Mouse (Mus musculus) hindbrain, embryonic 16.5 days (tissue): ENCODE data around the gene Vdac1. TPM values are rescaled to one million over a fixed set of nuclear protein-coding genes. Genes with fewer than 3 reads are reported as not detected.

Experiments
- ATAC-seq: fragments of 200-750 bp; cut with Nextera tagmentation; 2 replicates; pipeline ENCODE4 v1.8.0; 2017; ENCODE audit warnings: moderate TSS enrichment, moderate library complexity
- H3K27ac ChIP-seq: fragments of 300-500 bp; sonication (generic); 2 replicates; pipeline ENCODE4 v1.5.1; 2014; ENCODE audit warnings: low read depth, mild to moderate bottlenecking, control low read depth, low read length, moderate library complexity
- H3K27me3 ChIP-seq: fragments of 300-500 bp; sonication (generic); replicated peaks from 2 replicates; pipeline ENCODE4 v1.6.1; 2014; ENCODE audit warnings: low read length; ENCODE audit not compliant: control insufficient read depth, insufficient read depth
- H3K36me3 ChIP-seq: fragments of 300-500 bp; sonication (generic); 2 replicates; pipeline ENCODE4 v1.6.1; 2014; ENCODE audit warnings: mild to moderate bottlenecking, low read length, moderate library complexity, mixed read lengths; ENCODE audit not compliant: control insufficient read depth, insufficient read depth
- H3K4me1 ChIP-seq: fragments of 300-500 bp; sonication (generic); 2 replicates; pipeline ENCODE4 v1.6.1; 2014; ENCODE audit warnings: low read depth, low read length; ENCODE audit not compliant: control insufficient read depth, insufficient read depth
- H3K4me2 ChIP-seq: fragments of 300-500 bp; sonication (generic); 2 replicates; pipeline ENCODE4 v1.6.1; 2014; ENCODE audit warnings: mild to moderate bottlenecking, low read length, control low read depth, moderate library complexity
- H3K4me3 ChIP-seq: fragments of 300-500 bp; sonication (generic); 2 replicates; pipeline ENCODE4 v1.5.1; 2014; ENCODE audit warnings: mild to moderate bottlenecking, low read length, control low read depth, moderate library complexity
- H3K9ac ChIP-seq: fragments of 300-500 bp; sonication (generic); 2 replicates; pipeline ENCODE4 v1.6.1; 2014; ENCODE audit warnings: low read depth, mild to moderate bottlenecking, control low read depth, low read length, moderate library complexity
- H3K9me3 ChIP-seq: fragments of 300-500 bp; sonication (generic); 2 replicates; pipeline ENCODE4 v1.6.1; 2014; ENCODE audit warnings: mild to moderate bottlenecking, low read length, moderate library complexity; ENCODE audit not compliant: control insufficient read depth
- WGBS: fragments of 180-500 bp; shearing (Covaris S2); extraction: QIAGEN DNeasy Blood & Tissue Kit; methylation state at CpG from one replicate; pipeline ENCODE4 v1.1.7; 2014; 5-methylcytosine and 5-hydroxymethylcytosine counted together
- polyA plus RNA-seq: library from polyadenylated mRNA; unstranded; fragments of >200 nt; fragmentation: Nextera tagmentation; extraction: Ambion mirVana; gene quantifications from 2 replicates; pipeline ENCODE4 v1.2.1, GENCODE M21; 2015

Vdac1 gene
- polyA plus RNA-seq, 1 experiment from 2014 or later: 440 TPM

DNA sequence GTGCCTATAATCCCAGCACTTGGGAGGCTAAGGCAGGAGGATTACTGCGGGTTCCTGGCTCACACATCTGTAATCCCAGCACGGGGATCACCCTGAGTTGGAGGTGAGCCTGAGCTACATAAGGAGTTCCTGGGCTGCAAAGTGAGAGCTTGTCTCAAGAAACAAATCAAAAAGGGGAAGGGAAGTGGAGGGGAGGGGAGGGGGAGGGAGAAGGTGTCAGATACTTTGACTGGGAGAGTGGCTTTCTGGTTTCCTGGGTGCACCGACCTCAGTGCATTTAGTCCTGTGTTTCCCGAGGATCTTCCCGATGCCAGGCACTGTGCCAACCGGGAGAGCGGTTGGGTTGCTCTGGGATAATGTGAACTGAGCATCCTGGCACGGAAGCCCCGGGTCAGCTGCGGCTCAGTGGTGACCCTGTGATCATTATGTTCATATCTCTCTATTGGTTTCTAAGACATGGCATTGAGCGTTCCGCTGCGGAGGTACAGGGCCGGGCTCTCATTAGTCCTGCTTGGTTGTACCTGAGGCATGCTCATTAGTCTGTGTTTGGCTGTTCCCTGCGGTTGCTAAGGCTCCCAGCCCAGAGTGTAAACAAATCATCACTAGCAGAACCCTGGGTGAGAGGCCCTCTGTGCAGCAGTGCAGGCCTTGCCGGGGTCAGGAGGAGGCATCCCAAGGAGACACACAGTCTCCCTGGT lies 28.1 kb upstream of the Vdac1 start:
- WGBS: 29% methylated on average over 16 of the region's 16 CpGs
- no peak overlapping the region for H3K9ac ChIP-seq

DNA sequence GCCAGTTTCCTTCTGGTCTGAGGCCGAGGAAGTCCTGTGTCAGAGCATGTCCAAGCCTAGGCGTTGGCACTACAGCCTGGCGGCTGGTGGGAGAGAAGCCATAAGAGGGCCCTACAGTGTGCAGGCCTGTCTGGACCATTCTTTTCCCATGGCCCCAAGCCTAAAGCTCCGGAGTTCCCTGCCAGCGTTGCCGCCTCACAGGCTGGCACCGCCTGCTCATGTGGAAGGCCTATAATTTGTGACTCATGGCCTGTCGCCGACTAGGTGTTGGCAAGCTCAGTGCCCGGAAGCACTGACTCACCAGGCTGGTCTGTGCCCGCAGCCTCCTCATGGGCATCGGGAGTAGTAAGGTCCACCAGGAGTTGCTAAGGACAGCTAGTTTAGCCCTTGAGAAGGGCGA lies 27.0 kb upstream of the Vdac1 start:
- H3K9ac ChIP-seq: no peak overlapping the region
- no peaks in the 10 kb centered on the region for H3K27me3 ChIP-seq
- peak; percentile 95 for ATAC-seq
- peak overlapping the region; percentile 26; the same call in 1 of the 2 replicates for H3K27ac ChIP-seq
- 68% methylated on average over 13 of the region's 13 CpGs for WGBS
- H3K4me3 ChIP-seq: no peak overlapping the region
- H3K9me3 ChIP-seq: no peaks in the 10 kb centered on the region
- no peaks in the 10 kb centered on the region for H3K36me3 ChIP-seq
- no peak overlapping the region for H3K4me2 ChIP-seq
- H3K4me1 ChIP-seq: peaks cover 9% of the 10 kb centered on the region

More for the DNA sequence above, 28.1 kb upstream of the Vdac1 start:
- no peaks in the 10 kb centered on the region for H3K36me3 ChIP-seq
- H3K4me2 ChIP-seq: peak overlapping the region; percentile 7; the same call in 1 of the 2 replicates
- H3K4me3 ChIP-seq: no peak overlapping the region
- H3K9me3 ChIP-seq: no peaks in the 10 kb centered on the region
- H3K27me3 ChIP-seq: no peaks in the 10 kb centered on the region
- ATAC-seq: peak; percentile 73
- no peak overlapping the region for H3K27ac ChIP-seq
- peaks cover 9% of the 10 kb centered on the region for H3K4me1 ChIP-seq

DNA sequence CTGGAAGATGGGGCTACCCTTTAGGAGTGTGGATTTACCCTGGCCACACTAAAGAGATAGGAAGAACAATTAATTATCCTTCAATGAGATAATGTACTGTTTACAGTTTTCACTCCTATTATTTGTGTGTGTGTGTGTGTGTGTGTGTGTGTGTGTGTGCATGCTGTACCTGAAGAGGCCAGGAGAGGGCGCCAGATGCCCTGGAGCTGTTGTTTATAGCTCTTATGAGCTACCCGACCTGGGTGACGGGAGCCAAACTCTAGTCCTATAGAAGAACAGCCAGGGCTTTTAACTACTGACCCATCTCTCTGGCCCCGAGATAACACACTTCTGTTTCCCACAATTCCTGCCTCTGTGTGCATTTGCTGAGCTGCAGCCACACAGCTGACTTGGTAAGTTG lies 25.4 kb upstream of the Vdac1 start:
- Histone ChIP-seq H3K4me3 (no peak overlapping the region), H3K9ac (no peak overlapping the region), H3K27ac (no peak overlapping the region), H3K4me2 (no peak overlapping the region), H3K9me3 (no peaks in the 10 kb centered on the region), H3K27me3 (no peaks in the 10 kb centered on the region), H3K4me1 (peaks cover 9% of the 10 kb centered on the region), H3K36me3 (no peaks in the 10 kb centered on the region)
- 93% methylated on average over 4 of the region's 4 CpGs for WGBS
- no peak for ATAC-seq

- no peak for ATAC-seq
- Histone ChIP-seq H3K4me3 (no peak overlapping the region), H3K4me2 (no peak overlapping the region), H3K27ac (no peak overlapping the region), H3K9me3 (no peaks in the 10 kb centered on the region), H3K9ac (no peak overlapping the region), H3K27me3 (no peaks in the 10 kb centered on the region), H3K4me1 (peaks cover 9% of the 10 kb centered on the region), H3K36me3 (no peaks in the 10 kb centered on the region)
- 84% methylated on average over 7 of the region's 7 CpGs for WGBS
These were observed 24.7 kb upstream of the Vdac1 start for GRCm38 (mm10) chr11:52335924-52336323.

- Histone ChIP-seq H3K4me1 (peaks cover 5% of the 10 kb centered on the region), H3K36me3 (no peaks in the 10 kb centered on the region), H3K9me3 (no peaks in the 10 kb centered on the region), H3K27ac (no peak overlapping the region), H3K4me3 (no peak overlapping the region), H3K27me3 (no peaks in the 10 kb centered on the region), H3K4me2 (no peak overlapping the region), H3K9ac (no peak overlapping the region)
- ATAC-seq: no peak
- WGBS: 59% methylated on average over 10 of the region's 10 CpGs
These were observed 22.9 kb upstream of the Vdac1 start for GRCm38 (mm10) chr11:52337651-52338295.

- H3K27ac ChIP-seq: no peak overlapping the region
- H3K36me3 ChIP-seq: no peaks in the 10 kb centered on the region
- 49% methylated on average over 3 of the region's 3 CpGs for WGBS
- no peaks in the 10 kb centered on the region for H3K9me3 ChIP-seq
- H3K4me1 ChIP-seq: no peaks in the 10 kb centered on the region
- H3K9ac ChIP-seq: no peak overlapping the region
- no peaks in the 10 kb centered on the region for H3K27me3 ChIP-seq
- H3K4me3 ChIP-seq: no peak overlapping the region
- H3K4me2 ChIP-seq: no peak overlapping the region
- ATAC-seq: no peak
These were observed 22.3 kb upstream of the Vdac1 start for GRCm38 (mm10) chr11:52338351-52338750.

- no peaks in the 10 kb centered on the region for H3K4me1 ChIP-seq
- H3K27me3 ChIP-seq: no peaks in the 10 kb centered on the region
- no peak overlapping the region for H3K27ac ChIP-seq
- 95% methylated on average over 4 of the region's 4 CpGs for WGBS
- H3K36me3 ChIP-seq: no peaks in the 10 kb centered on the region
- H3K4me2 ChIP-seq: no peak overlapping the region
- ATAC-seq: no peak
- H3K9ac ChIP-seq: no peak overlapping the region
- no peaks in the 10 kb centered on the region for H3K9me3 ChIP-seq
- H3K4me3 ChIP-seq: no peak overlapping the region
These were observed 21.6 kb upstream of the Vdac1 start for GRCm38 (mm10) chr11:52339098-52339497.

DNA sequence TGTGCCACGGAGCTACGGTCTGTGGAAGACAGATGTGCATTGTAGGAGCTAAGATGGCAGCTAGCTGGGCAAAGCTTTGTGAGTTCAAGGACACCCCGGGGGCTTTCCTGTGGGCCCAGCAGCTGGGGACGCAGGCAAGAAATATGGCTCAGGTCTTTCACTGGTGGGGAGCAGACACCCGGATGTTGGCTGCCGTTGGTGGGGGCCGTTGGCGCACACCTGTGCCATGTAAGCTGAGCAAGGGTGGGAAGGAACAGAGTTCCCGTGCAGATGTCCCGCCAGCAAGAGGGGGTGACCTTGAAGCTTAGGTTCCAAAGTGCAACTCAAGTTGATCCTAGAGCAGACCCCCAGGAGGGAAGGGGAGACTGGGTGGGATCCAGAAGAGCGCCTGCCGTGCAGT lies 21.1 kb upstream of the Vdac1 start:
- 95% methylated on average over 12 of the region's 12 CpGs for WGBS

DNA sequence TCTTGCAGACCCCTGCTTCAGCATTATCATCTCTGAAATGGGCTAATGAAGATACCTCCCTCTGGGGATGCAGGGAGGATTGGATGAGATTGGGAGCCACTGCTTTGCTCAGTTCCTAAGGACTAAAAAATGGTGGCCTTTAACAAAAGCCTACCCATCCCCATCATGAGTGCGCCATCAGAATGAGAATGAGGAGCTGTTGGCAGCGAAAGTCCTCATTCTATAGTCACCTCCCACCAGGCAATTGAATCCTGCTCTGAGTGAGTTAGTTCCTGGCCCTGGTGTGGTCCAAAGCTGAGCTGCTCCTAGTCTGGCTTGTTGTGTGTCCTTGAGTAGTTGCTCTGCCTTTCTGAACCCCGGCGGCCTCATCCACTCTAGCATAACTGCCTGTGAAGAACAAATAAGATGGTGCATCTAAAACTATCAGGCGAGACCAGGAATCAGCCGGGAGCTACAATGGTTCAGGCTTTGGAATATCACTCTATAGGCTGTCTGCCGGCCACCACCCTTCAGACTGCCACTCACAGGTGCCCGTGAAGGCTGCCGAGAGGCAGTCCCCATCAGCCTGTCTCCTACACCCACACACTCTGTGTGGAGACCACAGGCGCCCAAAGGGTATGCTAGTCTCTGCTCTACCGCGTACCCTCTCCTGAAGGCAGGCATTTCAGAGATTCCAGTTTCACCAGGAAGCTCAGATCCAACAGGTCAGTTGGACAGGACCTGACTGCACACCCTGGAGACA lies 20.4 kb upstream of the Vdac1 start:
- H3K4me1 ChIP-seq: no peaks in the 10 kb centered on the region
- no peak overlapping the region for H3K4me3 ChIP-seq
- no peaks in the 10 kb centered on the region for H3K36me3 ChIP-seq
- H3K9ac ChIP-seq: no peak overlapping the region
- H3K4me2 ChIP-seq: no peak overlapping the region
- ATAC-seq: no peak
- WGBS: 86% methylated on average over 12 of the region's 12 CpGs
- no peaks in the 10 kb centered on the region for H3K27me3 ChIP-seq
- no peak overlapping the region for H3K27ac ChIP-seq
- H3K9me3 ChIP-seq: no peaks in the 10 kb centered on the region

More for the DNA sequence above, 21.1 kb upstream of the Vdac1 start:
- Histone ChIP-seq H3K9ac (no peak overlapping the region), H3K9me3 (no peaks in the 10 kb centered on the region), H3K4me2 (no peak overlapping the region), H3K4me3 (no peak overlapping the region), H3K36me3 (no peaks in the 10 kb centered on the region), H3K27ac (no peak overlapping the region), H3K27me3 (no peaks in the 10 kb centered on the region), H3K4me1 (no peaks in the 10 kb centered on the region)
- no peak for ATAC-seq
